Mouse (Mus musculus): ENCODE measurements around the gene Ezr. TPM values are rescaled to one million over a fixed set of nuclear protein-coding genes. Genes with fewer than 3 reads are reported as not detected.

Gene Ezr
- polyA plus RNA-seq, 1 experiment from 2014 or later: 288 TPM

GRCm38 (mm10) chr17:6745503-6745902 is 37.1 kb downstream of the Ezr start:
- H3K27ac ChIP-seq (ENCODE audit: low read length): peak overlapping the region; percentile 72
- ATAC-seq (no peak), DNase-seq (ENCODE audit: low spot score) (no peak)
- 79% methylated on average over 5 of the region's 5 CpGs for WGBS
- H3K4me1 ChIP-seq (ENCODE audit: insufficient read depth, low read depth, low read length): peaks cover 11% of the 10 kb centered on the region; the same call in 1 of the 2 replicates
- H3K4me2 ChIP-seq (replicated peaks; ENCODE audit: low read depth, low read length): no peak overlapping the region
- no peaks in the 10 kb centered on the region for H3K27me3 ChIP-seq (replicated peaks; ENCODE audit: insufficient read depth, low read length)
- no peak overlapping the region for H3K9ac ChIP-seq (replicated peaks; ENCODE audit: low read depth)
- H3K9me3 ChIP-seq (ENCODE audit: low read length): no peaks in the 10 kb centered on the region
- TF ChIP-seq EP300 (IDR thresholded peaks at IDR 0.05) (no peak), CTCF (IDR thresholded peaks at IDR 0.05) (no peak)
- no peak overlapping the region for H3K4me3 ChIP-seq (ENCODE audit: low read depth, low read length)
- peaks cover 16% of the 10 kb centered on the region; the same call in 1 of the 2 replicates for H3K36me3 ChIP-seq (ENCODE audit: insufficient read depth, low read length)

- no peak overlapping the region for H3K4me2 ChIP-seq (replicated peaks; ENCODE audit: low read depth, low read length)
- peaks cover 17% of the 10 kb centered on the region; the same call in 1 of the 2 replicates for H3K36me3 ChIP-seq (ENCODE audit: insufficient read depth, low read length)
- no peaks in the 10 kb centered on the region for H3K27me3 ChIP-seq (replicated peaks; ENCODE audit: insufficient read depth, low read length)
- H3K9me3 ChIP-seq (ENCODE audit: low read length): no peaks in the 10 kb centered on the region
- DNase-seq (ENCODE audit: low spot score) (no peak), ATAC-seq (no peak)
- peaks cover 11% of the 10 kb centered on the region; the same call in 1 of the 2 replicates for H3K4me1 ChIP-seq (ENCODE audit: insufficient read depth, low read depth, low read length)
- WGBS: 90% methylated on average over 14 of the region's 14 CpGs
- H3K27ac ChIP-seq (ENCODE audit: low read length): no peak overlapping the region
- no peak overlapping the region for H3K4me3 ChIP-seq (ENCODE audit: low read depth, low read length)
- TF ChIP-seq CTCF (IDR thresholded peaks at IDR 0.05) (no peak), EP300 (IDR thresholded peaks at IDR 0.05) (no peak)
- H3K9ac ChIP-seq (replicated peaks; ENCODE audit: low read depth): no peak overlapping the region
Measured at GRCm38 (mm10) chr17:6744871-6745270, 37.7 kb downstream of the Ezr start.

GRCm38 (mm10) chr17:6744366-6744765 is 38.2 kb downstream of the Ezr start:
- H3K4me2 ChIP-seq (replicated peaks; ENCODE audit: low read depth, low read length): no peak overlapping the region
- 67% methylated on average over 9 of the region's 9 CpGs for WGBS
- DNase-seq (ENCODE audit: low spot score) (no peak), ATAC-seq (no peak)
- H3K4me3 ChIP-seq (ENCODE audit: low read depth, low read length): no peak overlapping the region
- TF ChIP-seq CTCF (IDR thresholded peaks at IDR 0.05) (no peak), EP300 (IDR thresholded peaks at IDR 0.05) (no peak)
- H3K36me3 ChIP-seq (ENCODE audit: insufficient read depth, low read length): peaks cover 22% of the 10 kb centered on the region
- no peak overlapping the region for H3K9ac ChIP-seq (replicated peaks; ENCODE audit: low read depth)
- H3K9me3 ChIP-seq (ENCODE audit: low read length): no peaks in the 10 kb centered on the region
- H3K27me3 ChIP-seq (replicated peaks; ENCODE audit: insufficient read depth, low read length): no peaks in the 10 kb centered on the region
- no peak overlapping the region for H3K27ac ChIP-seq (ENCODE audit: low read length)
- peaks cover 11% of the 10 kb centered on the region; the same call in 1 of the 2 replicates for H3K4me1 ChIP-seq (ENCODE audit: insufficient read depth, low read depth, low read length)

DNA sequence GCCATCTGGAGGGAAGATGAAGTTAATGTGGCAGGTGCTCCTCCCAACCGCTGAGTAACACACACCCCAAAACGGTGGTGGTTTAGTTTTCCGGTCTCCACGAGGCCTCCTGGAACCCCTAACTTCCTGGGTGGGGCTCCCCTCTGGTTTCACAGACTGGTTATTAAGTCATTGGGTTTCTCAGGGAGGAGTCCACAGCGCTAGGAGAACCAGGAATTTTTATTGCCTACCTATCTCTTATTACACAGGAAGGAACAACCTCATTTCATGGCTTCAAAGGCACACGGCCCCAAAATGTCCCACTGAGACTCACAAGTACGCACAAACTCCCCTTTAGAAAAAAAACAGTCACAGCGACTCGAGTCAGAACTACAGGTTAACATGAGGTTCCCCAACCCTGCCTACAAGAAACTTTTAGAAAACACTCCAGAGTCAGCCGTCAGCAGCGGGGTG is 38.8 kb downstream of the Ezr start:
- Histone ChIP-seq H3K4me2 (replicated peaks; ENCODE audit: low read depth, low read length) (no peak overlapping the region), H3K9ac (replicated peaks; ENCODE audit: low read depth) (no peak overlapping the region), H3K27ac (ENCODE audit: low read length) (no peak overlapping the region; the same call in 1 of the 2 replicates), H3K4me3 (ENCODE audit: low read depth, low read length) (no peak overlapping the region), H3K36me3 (ENCODE audit: insufficient read depth, low read length) (peaks cover 28% of the 10 kb centered on the region), H3K4me1 (ENCODE audit: insufficient read depth, low read depth, low read length) (peaks cover 11% of the 10 kb centered on the region; the same call in 1 of the 2 replicates), H3K9me3 (ENCODE audit: low read length) (no peaks in the 10 kb centered on the region), H3K27me3 (replicated peaks; ENCODE audit: insufficient read depth, low read length) (no peaks in the 10 kb centered on the region)
- peak; percentile 28 for DNase-seq (ENCODE audit: low spot score)
- 63% methylated on average over 11 of the region's 11 CpGs for WGBS
- TF ChIP-seq EP300 (IDR thresholded peaks at IDR 0.05) (peak; percentile 46; the same call in 1 of the 2 replicates), CTCF (IDR thresholded peaks at IDR 0.05) (no peak)
- ATAC-seq: no peak

DNA sequence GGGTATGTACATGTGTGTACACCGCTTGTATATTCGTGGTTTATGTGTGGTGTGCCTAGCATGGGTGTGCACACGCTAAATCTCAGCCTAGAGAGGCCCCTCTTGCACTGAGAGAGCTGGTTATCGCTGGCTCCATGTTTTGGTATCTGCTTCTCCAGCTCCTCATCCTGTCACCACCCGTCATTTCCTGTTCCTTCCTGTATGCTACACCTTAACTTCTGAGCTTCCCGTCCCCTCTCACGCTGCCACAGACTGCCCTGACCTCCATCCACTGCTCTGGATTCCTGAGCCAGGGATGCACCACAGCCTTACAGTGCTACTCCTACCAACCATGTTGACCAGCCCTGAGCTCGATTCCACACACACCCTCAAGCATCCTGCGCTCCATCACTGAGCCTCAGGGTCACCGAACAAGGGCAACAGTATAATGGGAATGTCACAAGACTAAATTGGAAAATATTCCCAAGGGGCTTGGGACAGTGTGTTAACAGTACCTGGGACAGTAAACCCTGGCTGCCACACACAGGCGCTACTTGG is 39.5 kb downstream of the Ezr start:
- TF ChIP-seq EP300 (IDR thresholded peaks at IDR 0.05): peak; percentile 44; the same call in 1 of the 2 replicates
- no peak for TF ChIP-seq CTCF (IDR thresholded peaks at IDR 0.05)
- H3K4me1 ChIP-seq (ENCODE audit: insufficient read depth, low read depth, low read length): peaks cover 6% of the 10 kb centered on the region; the same call in 1 of the 2 replicates
- H3K4me2 ChIP-seq (replicated peaks; ENCODE audit: low read depth, low read length): no peak overlapping the region
- H3K27ac ChIP-seq (ENCODE audit: low read length): peak overlapping the region; percentile 68
- H3K9ac ChIP-seq (replicated peaks; ENCODE audit: low read depth): no peak overlapping the region
- H3K36me3 ChIP-seq (ENCODE audit: insufficient read depth, low read length): peaks cover 28% of the 10 kb centered on the region
- H3K9me3 ChIP-seq (ENCODE audit: low read length): no peaks in the 10 kb centered on the region
- H3K4me3 ChIP-seq (ENCODE audit: low read depth, low read length): no peak overlapping the region
- WGBS: 60% methylated on average over 11 of the region's 11 CpGs
- ATAC-seq (0 out of 2 replicates have a peak, but pooled peaks have one; percentile 3), DNase-seq (ENCODE audit: low spot score) (peak; percentile 45)
- no peaks in the 10 kb centered on the region for H3K27me3 ChIP-seq (replicated peaks; ENCODE audit: insufficient read depth, low read length)

GRCm38 (mm10) chr17:6742083-6743038 is 40.2 kb downstream of the Ezr start:
- DNase-seq (ENCODE audit: low spot score): peak; percentile 87
- no peak for TF ChIP-seq EP300 (IDR thresholded peaks at IDR 0.05)
- TF ChIP-seq CTCF (IDR thresholded peaks at IDR 0.05): no peak
- Histone ChIP-seq H3K9me3 (ENCODE audit: low read length) (no peaks in the 10 kb centered on the region), H3K4me3 (ENCODE audit: low read depth, low read length) (no peak overlapping the region), H3K4me1 (ENCODE audit: insufficient read depth, low read depth, low read length) (peaks cover 6% of the 10 kb centered on the region; the same call in 1 of the 2 replicates), H3K36me3 (ENCODE audit: insufficient read depth, low read length) (peaks cover 23% of the 10 kb centered on the region), H3K4me2 (replicated peaks; ENCODE audit: low read depth, low read length) (0 out of 2 replicates have a peak overlapping the region, but pooled peaks have one; percentile 14), H3K9ac (replicated peaks; ENCODE audit: low read depth) (no peak overlapping the region), H3K27ac (ENCODE audit: low read length) (peak overlapping the region; percentile 68), H3K27me3 (replicated peaks; ENCODE audit: insufficient read depth, low read length) (no peaks in the 10 kb centered on the region)
- 40% methylated on average over 33 of the region's 33 CpGs for WGBS
- ATAC-seq: peak; percentile 16
